Mouse (Mus musculus) G1E (cell line): ENCODE results near the gene Slc44a3.

ENCODE experiments used
- CTCF ChIP-seq: IDR thresholded peaks from 2 replicates; pipeline ENCODE4 v1.5.1; 2012; ENCODE audit warnings: low read depth, low read length, inconsistent platforms, mixed read lengths
- GATA1 ChIP-seq: IDR thresholded peaks from 2 replicates; pipeline ENCODE4 v1.6.1; 2012; ENCODE audit warnings: borderline replicate concordance, low read length, inconsistent platforms, mixed read lengths
- GATA2 ChIP-seq: IDR thresholded peaks from 2 replicates; pipeline ENCODE4 v1.6.1; 2012; ENCODE audit warnings: low read depth, low read length, inconsistent platforms, borderline replicate concordance
- POLR2AphosphoS5 ChIP-seq: IDR thresholded peaks from 2 replicates; pipeline ENCODE4 v1.6.1; 2012; ENCODE audit warnings: low read depth, low read length, inconsistent platforms; ENCODE audit not compliant: insufficient replicate concordance
- TAL1 ChIP-seq: conservative IDR thresholded peaks from 2 replicates; pipeline ENCODE4 v1.6.1; 2012; ENCODE audit warnings: low read depth, low read length, inconsistent platforms, mixed read lengths

GRCm38 (mm10) chr3:121537996-121538395, 5.8 kb upstream of the Slc44a3 start:
- TF ChIP-seq CTCF, result no peak
- TF ChIP-seq GATA1, result no peak
- no peak for TF ChIP-seq TAL1
- TF ChIP-seq GATA2, result no peak
- TF ChIP-seq POLR2AphosphoS5, result no peak
